Mouse (Mus musculus) MEL (cell line): ENCODE measurements at regions not wholly inside any gene's neighbourhood (a gene's known extent, or its start where the extent isn't known, plus 50 kb on each side); places are given as distances from the start of the nearest gene placed in this dataset.

Experiments used
- DNase-seq: peaks from one replicate; pipeline ENCODE4 v3.0.0; 2011; ENCODE audit warnings: low read depth, low spot score
- H3K27ac ChIP-seq: 2 replicates; pipeline ENCODE4 v1.5.1; 2012; ENCODE audit warnings: low read depth, mild to moderate bottlenecking, control low read depth, low read length, moderate library complexity; ENCODE audit not compliant: control insufficient read depth
- H3K27me3 ChIP-seq, 2 experiments: fragments of 150-350 bp in 1 of 2; sonication (generic) in 1 of 2; 2 replicates each; pipeline ENCODE4 v1.6.1; 2012; ENCODE audit warnings: low read length in 2 of 2, mild to moderate bottlenecking in 2 of 2, improper control_type of control experiment in 1 of 2, moderate library complexity in 1 of 2; ENCODE audit not compliant: insufficient read depth in 2 of 2, control insufficient read depth in 1 of 2
- H3K36me3 ChIP-seq, 2 experiments: 2 replicates each; pipeline ENCODE4 v1.6.1; 2012 to 2014; ENCODE audit warnings: low read length in 2 of 2, improper control_type of control experiment in 1 of 2, inconsistent platforms in 1 of 2, mild to moderate bottlenecking in 1 of 2; ENCODE audit not compliant: insufficient read depth in 2 of 2, control insufficient read depth in 1 of 2
- H3K4me1 ChIP-seq, 2 experiments: fragments of 150-350 bp in 1 of 2; sonication (generic) in 1 of 2; 2 replicates each; pipeline ENCODE4 v1.6.1; 2012; ENCODE audit warnings: low read length in 2 of 2, improper control_type of control experiment in 1 of 2, mild to moderate bottlenecking in 1 of 2; ENCODE audit not compliant: insufficient read depth in 2 of 2, control insufficient read depth in 1 of 2
- H3K4me3 ChIP-seq, 2 experiments: fragments of 150-350 bp in 1 of 2; sonication (generic) in 1 of 2; 2 replicates each; pipeline ENCODE4 v1.5.1; 2012; ENCODE audit warnings: low read depth in 2 of 2, low read length in 2 of 2, mild to moderate bottlenecking in 2 of 2, moderate library complexity in 2 of 2, control low read depth in 1 of 2, improper control_type of control experiment in 1 of 2; ENCODE audit not compliant: control insufficient read depth in 1 of 2, insufficient read depth in 1 of 2
- H3K79me2 ChIP-seq: 2 replicates; pipeline ENCODE4 v1.6.1; 2012; ENCODE audit warnings: mild to moderate bottlenecking, low read length, moderate library complexity; ENCODE audit not compliant: control insufficient read depth, poor library complexity, insufficient read depth
- H3K9ac ChIP-seq: 2 replicates; pipeline ENCODE4 v1.6.1; 2012; ENCODE audit warnings: low read depth, mild to moderate bottlenecking, control low read depth, low read length, moderate library complexity; ENCODE audit not compliant: control insufficient read depth, poor library complexity, severe bottlenecking
- H3K9me3 ChIP-seq: fragments of 150-350 bp; sonication (generic); replicated peaks from 2 replicates; pipeline ENCODE4 v1.6.1; 2012; ENCODE audit warnings: mild to moderate bottlenecking, low read length, improper control_type of control experiment, moderate library complexity; ENCODE audit not compliant: insufficient read depth
- BHLHE40 ChIP-seq: IDR thresholded peaks from 2 replicates; pipeline ENCODE4 v1.6.1; 2012; ENCODE audit warnings: low read depth, mild to moderate bottlenecking, inconsistent platforms, low read length, improper control_type of control experiment, borderline replicate concordance
- CHD1 ChIP-seq: IDR thresholded peaks from 2 replicates; pipeline ENCODE4 v1.6.1; 2012; ENCODE audit warnings: low read depth, mild to moderate bottlenecking, inconsistent platforms, low read length, improper control_type of control experiment
- E2F4 ChIP-seq: IDR thresholded peaks from 2 replicates; pipeline ENCODE4 v1.6.1; 2011; ENCODE audit warnings: low read depth, low read length, improper control_type of control experiment, borderline replicate concordance
- ELF1 ChIP-seq: IDR thresholded peaks from 2 replicates; pipeline ENCODE4 v1.6.1; 2014; ENCODE audit warnings: low read depth, mild to moderate bottlenecking, inconsistent platforms, low read length, improper control_type of control experiment, moderate library complexity
- EP300 ChIP-seq, 2 experiments: IDR thresholded peaks; 2 replicates each; pipeline ENCODE4 v1.6.1; 2011; ENCODE audit warnings: improper control_type of control experiment in 2 of 2, low read length in 2 of 2, low read depth in 1 of 2, mild to moderate bottlenecking in 1 of 2
- HCFC1 ChIP-seq: IDR thresholded peaks from 2 replicates; pipeline ENCODE4 v1.6.1; 2012; ENCODE audit warnings: low read depth, mild to moderate bottlenecking, inconsistent platforms, low read length, improper control_type of control experiment, moderate library complexity
- JUND ChIP-seq: IDR thresholded peaks from 2 replicates; pipeline ENCODE4 v1.6.1; 2011; ENCODE audit warnings: low read depth, mild to moderate bottlenecking, improper control_type of control experiment, low read length
- MAZ ChIP-seq: IDR thresholded peaks from 2 replicates; pipeline ENCODE4 v1.6.1; 2012; ENCODE audit warnings: low read depth, mild to moderate bottlenecking, inconsistent platforms, low read length, improper control_type of control experiment
- MYB ChIP-seq: IDR thresholded peaks from 2 replicates; pipeline ENCODE4 v1.6.1; 2011; ENCODE audit warnings: mild to moderate bottlenecking, low read depth, low read length, improper control_type of control experiment
- MYC ChIP-seq: IDR thresholded peaks from 2 replicates; pipeline ENCODE4 v1.6.1; 2011; ENCODE audit warnings: low read depth, mild to moderate bottlenecking, low read length, improper control_type of control experiment, moderate library complexity
- NELFE ChIP-seq: IDR thresholded peaks from 2 replicates; pipeline ENCODE4 v1.6.1; 2011; ENCODE audit warnings: low read depth, low read length, improper control_type of control experiment
- NRF1 ChIP-seq: IDR thresholded peaks from 2 replicates; pipeline ENCODE4 v1.6.1; 2014; ENCODE audit warnings: low read depth, mild to moderate bottlenecking, inconsistent platforms, low read length, improper control_type of control experiment, moderate library complexity; ENCODE audit not compliant: poor library complexity, insufficient read depth, severe bottlenecking
- POLR2A ChIP-seq, 2 experiments: IDR thresholded peaks; 2 replicates each; pipeline ENCODE4 v1.6.1; 2011 to 2012; ENCODE audit warnings: low read length in 2 of 2, mild to moderate bottlenecking in 2 of 2, control low read depth in 1 of 2, improper control_type of control experiment in 1 of 2, low read depth in 1 of 2, moderate library complexity in 1 of 2; ENCODE audit not compliant: control insufficient read depth in 1 of 2, insufficient read depth in 1 of 2, poor library complexity in 1 of 2
- POLR2AphosphoS5 ChIP-seq: IDR thresholded peaks from 2 replicates; pipeline ENCODE4 v1.6.1; 2012; ENCODE audit warnings: low read depth, borderline replicate concordance, mild to moderate bottlenecking, inconsistent platforms, low read length, moderate library complexity, mixed read lengths
- RAD21 ChIP-seq: IDR thresholded peaks from 2 replicates; pipeline ENCODE4 v1.6.1; 2011; ENCODE audit warnings: mild to moderate bottlenecking, low read depth, low read length, improper control_type of control experiment
- SIN3A ChIP-seq: IDR thresholded peaks from 2 replicates; pipeline ENCODE4 v1.6.1; 2012; ENCODE audit warnings: low read length, improper control_type of control experiment, inconsistent platforms
- TCF12 ChIP-seq: IDR thresholded peaks from 2 replicates; pipeline ENCODE4 v1.6.1; 2014; ENCODE audit warnings: low read depth, mild to moderate bottlenecking, inconsistent platforms, low read length, improper control_type of control experiment, moderate library complexity
- USF2 ChIP-seq, 2 experiments: IDR thresholded peaks; 2 replicates each; pipeline ENCODE4 v1.6.1; 2011 to 2012; ENCODE audit warnings: improper control_type of control experiment in 2 of 2, low read length in 2 of 2, borderline replicate concordance in 1 of 2, inconsistent platforms in 1 of 2, low read depth in 1 of 2, mild to moderate bottlenecking in 1 of 2; ENCODE audit not compliant: insufficient read depth in 1 of 2
- ZC3H11A ChIP-seq: IDR thresholded peaks from 2 replicates; pipeline ENCODE4 v1.6.1; 2012; ENCODE audit warnings: low read depth, mild to moderate bottlenecking, inconsistent platforms, low read length, improper control_type of control experiment

DNA sequence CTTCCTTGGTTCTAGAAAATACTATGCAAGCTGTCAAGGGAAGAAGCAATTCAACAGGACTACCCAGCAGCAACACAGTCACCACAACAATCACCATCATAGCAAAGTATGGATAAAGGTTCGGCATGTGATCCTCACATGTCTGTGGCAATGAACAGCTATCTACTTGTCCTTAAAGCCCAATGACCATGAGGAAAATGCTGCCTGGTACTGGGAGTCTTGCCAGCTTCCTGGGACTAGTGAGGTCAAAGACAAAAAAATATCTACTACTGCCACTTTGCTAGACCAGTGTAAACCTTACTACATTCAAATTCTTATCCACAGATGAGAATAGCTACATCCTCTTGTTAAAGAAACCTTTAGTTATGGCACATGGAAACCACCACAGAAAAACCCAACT is 346.3 kb downstream of the Wdr20rt start:
- H3K9ac ChIP-seq: no peak overlapping the region
- H3K4me1 ChIP-seq: no peaks in the 10 kb centered on the region
- no peaks in the 10 kb centered on the region for H3K79me2 ChIP-seq
- no peaks in the 10 kb centered on the region for H3K9me3 ChIP-seq
- no peaks in the 10 kb centered on the region for H3K27me3 ChIP-seq
- TF ChIP-seq JUND (no peak), BHLHE40 (no peak), MAZ (no peak), CHD1 (no peak), NRF1 (no peak), EP300 (IDR thresholded peaks at IDR 0.05; ENCODE audit: low read depth in 1 of 2, low read length in 2 of 2) (no peak), MYC (no peak)
- TF ChIP-seq, all 39 proteins: peak for 0
- no peak for DNase-seq
- Histone ChIP-seq H3K4me3 (no peak overlapping the region), H3K36me3 (no peaks in the 10 kb centered on the region), H3K27ac (no peak overlapping the region)

DNA sequence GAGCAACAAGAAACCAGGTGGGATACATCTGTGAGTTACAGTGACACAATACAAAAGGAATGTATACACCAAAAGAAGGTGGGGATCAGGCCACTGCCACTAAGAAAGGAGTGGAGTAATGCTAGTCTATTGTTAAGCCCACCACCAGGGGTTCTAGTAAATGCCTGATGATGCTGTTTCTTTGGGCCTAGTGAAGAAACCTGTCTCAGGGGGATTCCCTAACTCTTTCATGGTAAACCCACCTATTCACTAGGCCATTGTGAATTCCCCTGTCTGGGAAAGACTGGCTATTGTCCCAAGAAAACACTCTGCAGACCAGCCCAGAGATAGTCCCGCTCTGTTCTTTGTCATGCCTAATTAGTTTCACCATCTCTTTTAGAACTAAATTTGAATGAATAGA is 368.2 kb downstream of the Wdr20rt start:
- Histone ChIP-seq H3K4me3 (no peak overlapping the region), H3K36me3 (no peaks in the 10 kb centered on the region), H3K9ac (no peak overlapping the region), H3K4me1 (no peaks in the 10 kb centered on the region), H3K27ac (no peak overlapping the region), H3K79me2 (no peaks in the 10 kb centered on the region), H3K9me3 (no peaks in the 10 kb centered on the region), H3K27me3 (no peaks in the 10 kb centered on the region)
- DNase-seq: no peak
- TF ChIP-seq NELFE: no peak
- no peak for TF ChIP-seq SIN3A
- no peak for TF ChIP-seq MYC
- TF ChIP-seq CHD1: no peak
- no peak for TF ChIP-seq E2F4
- TF ChIP-seq ELF1: no peak
- no peak for TF ChIP-seq USF2 (IDR thresholded peaks at IDR 0.05; ENCODE audit: borderline replicate concordance in 1 of 2, insufficient read depth in 1 of 2, low read depth in 1 of 2, low read length in 2 of 2)
- no peak for TF ChIP-seq RAD21
- no peak for TF ChIP-seq EP300 (IDR thresholded peaks at IDR 0.05; ENCODE audit: low read depth in 1 of 2, low read length in 2 of 2)
- no peak for TF ChIP-seq TCF12
- no peak for TF ChIP-seq ZC3H11A
- TF ChIP-seq NRF1: no peak
- no peak for TF ChIP-seq POLR2A (IDR thresholded peaks at IDR 0.05; ENCODE audit: control insufficient read depth in 1 of 2, insufficient read depth in 1 of 2, low read depth in 1 of 2, low read length in 2 of 2, poor library complexity in 1 of 2)
- no peak for TF ChIP-seq HCFC1
- TF ChIP-seq MYB: no peak
- no peak for TF ChIP-seq POLR2AphosphoS5
- no peak for TF ChIP-seq BHLHE40
